Mouse (Mus musculus): ENCODE results near the gene Ehmt1. TPM values are rescaled to one million over a fixed set of nuclear protein-coding genes. Genes with fewer than 3 reads are reported as not detected.
A peak's percentile ranks its signal among the peaks of the same experiment; 100 is the strongest.

The Ehmt1 gene
- total RNA-seq, 2 experiments from 2014 or later: 51.2 to 57.9 TPM

- intact Hi-C loops (cut with DNase I): no loop called here
Measured at GRCm38 (mm10) chr2:24809746-24810145, 109.7 kb downstream of the Ehmt1 start.

DNA sequence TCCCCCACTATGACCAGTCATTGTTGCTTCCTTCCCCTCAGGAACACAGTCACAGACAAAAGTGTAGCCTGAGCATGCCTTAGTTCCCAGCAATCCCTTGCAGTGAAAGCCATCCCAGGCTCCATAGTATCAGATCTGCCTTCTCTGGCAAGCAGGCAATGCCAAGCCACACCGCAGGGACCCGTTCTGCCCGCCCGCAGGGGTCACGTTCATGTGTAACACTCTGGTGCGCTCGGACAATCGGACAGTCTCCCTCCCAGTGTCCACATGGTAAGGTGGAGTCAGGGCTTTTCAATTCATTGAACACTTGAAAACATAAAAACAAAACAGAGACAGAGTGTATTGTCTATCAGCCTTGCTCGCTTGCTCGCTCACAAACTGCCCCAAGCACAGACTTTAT lies 111.7 kb downstream of the Ehmt1 start:
- intact Hi-C loops (cut with DNase I): no loop called here
- no peak for DNase-seq

More at GRCm38 (mm10) chr2:24809746-24810145, 109.7 kb downstream of the Ehmt1 start:
- DNase-seq: no peak

DNA sequence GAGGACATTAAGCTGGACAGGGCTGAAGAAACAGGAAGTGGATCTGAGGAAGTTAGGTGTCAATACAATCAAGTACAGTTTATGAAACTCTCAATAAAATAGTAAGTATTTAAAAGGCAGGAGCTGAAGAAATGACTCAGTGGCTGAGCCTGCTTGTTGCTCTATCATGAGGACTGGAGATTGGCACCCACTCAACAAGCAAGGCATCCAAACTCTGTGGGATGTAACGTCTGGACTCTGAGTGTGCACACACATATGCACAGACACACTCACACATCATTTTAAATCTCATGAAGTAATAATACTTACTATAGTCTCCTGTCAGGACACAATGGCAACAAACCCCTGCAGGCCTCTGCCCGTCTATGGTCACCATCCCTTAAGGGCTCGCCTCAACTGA lies 112.4 kb downstream of the Ehmt1 start:
- intact Hi-C loops (cut with DNase I): no loop called here

GRCm38 (mm10) chr2:24806143-24806542 lies 113.3 kb downstream of the Ehmt1 start:
- peak; percentile 69 to 79 for DNase-seq
- intact Hi-C loops (cut with DNase I): no loop called here

More for the DNA sequence above, 112.4 kb downstream of the Ehmt1 start:
- DNase-seq: no peak

GRCm38 (mm10) chr2:24805621-24806020 lies 113.8 kb downstream of the Ehmt1 start:
- intact Hi-C loops (cut with DNase I): no loop called here
- no peak for DNase-seq

DNA sequence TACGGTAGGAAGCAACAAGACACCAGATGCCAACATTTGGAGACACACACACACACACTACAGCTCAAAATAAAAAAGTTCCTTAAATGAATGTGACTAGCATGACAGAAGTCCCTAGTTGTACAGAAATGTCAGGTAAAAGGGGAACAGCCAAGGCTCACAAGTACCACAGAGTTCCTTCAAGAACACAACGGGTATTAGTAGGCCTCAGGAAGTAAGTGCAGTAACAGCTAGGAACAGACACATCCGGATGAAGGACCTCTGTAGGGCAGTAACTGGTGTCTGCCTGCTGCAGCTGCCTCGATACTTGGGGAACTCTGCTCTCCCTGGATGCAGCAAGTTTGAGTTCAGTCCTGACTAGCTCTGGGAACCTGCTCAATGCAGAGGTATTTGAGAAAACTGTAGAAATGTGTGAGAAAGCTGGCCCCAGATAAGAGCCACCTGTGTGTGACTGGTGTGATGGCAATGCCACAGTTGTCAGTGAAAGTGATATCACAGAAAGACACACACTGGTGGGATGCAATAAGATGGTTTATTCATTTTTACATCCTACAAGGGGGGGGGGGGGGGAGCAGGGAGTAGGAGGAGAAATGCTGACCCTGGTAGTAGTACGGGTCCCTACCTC lies 122.5 kb downstream of the Ehmt1 start:
- intact Hi-C loops (cut with DNase I): no loop called here
- DNase-seq: no peak

GRCm38 (mm10) chr2:24787250-24787649 lies 132.2 kb downstream of the Ehmt1 start:
- intact Hi-C loops (cut with DNase I): no loop called here
- DNase-seq: no peak

GRCm38 (mm10) chr2:24781253-24781652 lies 138.2 kb downstream of the Ehmt1 start:
- no peak for DNase-seq
- intact Hi-C loops (cut with DNase I): no loop called here

GRCm38 (mm10) chr2:24776831-24777230 lies 142.6 kb downstream of the Ehmt1 start:
- no peak for DNase-seq
- intact Hi-C loops (cut with DNase I): no loop called here

GRCm38 (mm10) chr2:24775951-24776587 lies 143.3 kb downstream of the Ehmt1 start:
- intact Hi-C loops (cut with DNase I): no loop called here
- no peak for DNase-seq

DNA sequence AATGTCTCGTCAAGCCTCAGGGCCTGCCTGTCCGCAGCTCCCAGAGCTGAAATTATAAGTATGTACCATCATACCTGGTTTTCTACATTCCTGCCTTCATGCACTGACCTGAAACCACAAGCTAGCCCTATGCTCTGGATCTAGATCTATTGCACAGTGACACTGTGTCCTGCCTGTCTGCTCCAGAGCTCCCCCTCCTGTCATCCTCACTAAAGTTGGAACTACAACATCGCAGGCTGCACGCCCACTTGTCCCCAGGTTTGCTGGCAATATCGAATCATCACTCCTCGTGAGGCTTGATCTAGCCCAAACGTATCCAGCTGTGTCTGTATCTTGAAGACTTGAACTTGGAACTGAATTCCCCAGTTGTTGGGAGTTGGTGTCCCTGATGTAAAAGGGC lies 144.6 kb downstream of the Ehmt1 start:
- peak in 1 of 2 experiments; percentile 7 for DNase-seq
- intact Hi-C loops (cut with DNase I): no loop called here

DNA sequence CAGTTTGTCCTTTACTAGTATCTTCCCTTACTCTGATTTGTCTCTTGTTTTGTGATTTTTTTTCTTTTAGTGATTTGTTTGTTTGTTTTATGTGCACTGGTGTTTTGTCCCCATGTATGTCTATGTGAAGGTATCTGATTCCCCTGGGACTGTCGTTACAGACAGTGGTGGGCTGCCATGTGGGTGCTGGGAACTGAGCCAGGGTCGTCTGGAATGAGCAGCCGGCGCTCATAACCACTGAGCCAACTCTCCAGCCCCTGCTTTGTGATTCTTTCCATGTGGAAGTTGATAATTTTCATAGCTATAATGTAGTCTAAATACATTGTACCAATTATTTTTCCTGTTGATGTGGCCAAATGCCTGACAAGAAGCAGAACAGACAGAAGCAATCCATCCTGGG lies 148.6 kb downstream of the Ehmt1 start:
- DNase-seq: no peak
- intact Hi-C loops (cut with DNase I): no loop called here

- intact Hi-C loops (cut with DNase I): no loop called here
- DNase-seq: peak; percentile 19 to 41
Measured at GRCm38 (mm10) chr2:24763115-24763557, 156.3 kb downstream of the Ehmt1 start, which contains the start of gene Cacna1b. Gene Cacna1b (minus strand): TSS chr2:24763152.

- intact Hi-C loops (cut with DNase I): no loop called here
- peak in 1 of 2 experiments; percentile 3 for DNase-seq
Measured at GRCm38 (mm10) chr2:24762446-24762960, 156.9 kb downstream of the Ehmt1 start.

GRCm38 (mm10) chr2:24761923-24762445 lies 157.4 kb downstream of the Ehmt1 start:
- intact Hi-C loops (cut with DNase I): no loop called here
- peak; percentile 61 to 78 for DNase-seq

GRCm38 (mm10) chr2:24755276-24755675 lies 164.1 kb downstream of the Ehmt1 start:
- DNase-seq: peak; percentile 47 to 78
- intact Hi-C loops (cut with DNase I): loop anchor here (5.0 to 10.0 kb wide), 2 partner anchors 348 to 460 kb away; partner anchors contain the start of gene Il1f10

DNA sequence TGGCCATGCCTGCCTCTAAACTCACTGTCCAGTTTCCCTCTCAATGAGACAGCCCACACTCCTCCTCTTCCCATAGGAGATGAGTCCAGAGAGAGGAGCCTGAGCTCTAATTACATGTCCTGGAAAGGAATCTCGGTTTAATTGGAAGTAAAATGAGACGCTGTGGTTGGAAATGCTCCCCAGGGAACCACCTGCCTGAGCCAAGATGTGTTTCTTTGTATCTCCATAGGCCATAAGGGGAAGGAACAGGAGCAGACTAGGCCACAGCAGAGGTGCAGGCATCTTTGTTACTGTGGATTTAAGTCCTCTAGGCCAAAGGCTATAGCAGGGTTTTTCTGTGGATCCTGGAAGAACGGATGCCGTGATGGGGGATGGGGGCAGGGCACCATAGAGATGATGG lies 166.8 kb downstream of the Ehmt1 start:
- no peak for DNase-seq
- intact Hi-C loops (cut with DNase I): loop anchor here (10.0 kb wide), 1 partner anchor 458 kb away; the partner anchor contains the start of gene Il1f10

GRCm38 (mm10) chr2:24750051-24750450 lies 169.4 kb downstream of the Ehmt1 start:
- no peak for DNase-seq
- intact Hi-C loops (cut with DNase I): loop anchor here (10.0 kb wide), 1 partner anchor 455 kb away; the partner anchor contains the start of gene Il1f10

GRCm38 (mm10) chr2:24747878-24748277 lies 171.5 kb downstream of the Ehmt1 start:
- peak in 1 of 2 experiments; percentile 4 for DNase-seq
- intact Hi-C loops (cut with DNase I): no loop called here
